Mouse (Mus musculus) heart, postnatal 36 days (tissue): ENCODE results near the gene Cmas. TPM values are rescaled to one million over a fixed set of nuclear protein-coding genes. Genes with fewer than 3 reads are reported as not detected.

ENCODE experiments used
- DNase-seq, 2 experiments: peaks; one replicate each; pipeline ENCODE4 v3.0.0; 2021 to 2022
- intact Hi-C: fragments of 180-260 bp; cut with DNase I; formaldehyde crosslinking; loops from one replicate; pipeline ENCODE4 v1.15.1; 2025
- total RNA-seq, 2 experiments: library from RNA; stranded (reverse); gene quantifications; 2 replicates each; pipeline ENCODE4 v1.2.3; 2021

Cmas gene
- total RNA-seq = 10 to 100 TPM; 31.9 to 36.0 TPM

- DNase-seq = peak; percentile 87 to 88
- intact Hi-C loops = loop anchor here (5.0 kb wide), 2 partner anchors 369 to 409 kb away; partner anchors contain the start of genes Golt1b, Pyroxd1 and Recql
These were observed at the start of gene Cmas for GRCm38 (mm10) chr6:142756507-142757333. Cmas (plus strand) TSS chr6:142756686.

DNA sequence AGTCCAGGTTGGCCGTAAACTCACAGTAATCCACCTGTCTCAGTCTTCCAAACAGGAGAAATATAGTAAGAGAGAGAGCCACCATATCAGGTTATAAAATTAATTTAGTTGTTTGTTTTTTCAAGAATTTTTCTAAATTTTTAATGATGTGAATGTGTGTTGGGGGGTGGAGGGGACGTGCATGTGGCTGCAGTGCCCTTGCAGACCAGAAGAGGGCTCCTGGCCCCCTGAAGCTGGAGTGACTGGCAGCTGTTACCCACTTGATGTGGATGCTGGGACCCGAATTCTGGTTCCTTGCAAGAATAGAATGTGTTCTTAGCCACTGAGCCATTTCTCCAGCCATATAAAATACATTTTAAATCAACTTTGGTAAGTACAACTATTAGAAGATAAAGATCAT, 49.8 kb upstream of the Cmas start:
- intact Hi-C loops = no loop called here
- DNase-seq = no peak

DNA sequence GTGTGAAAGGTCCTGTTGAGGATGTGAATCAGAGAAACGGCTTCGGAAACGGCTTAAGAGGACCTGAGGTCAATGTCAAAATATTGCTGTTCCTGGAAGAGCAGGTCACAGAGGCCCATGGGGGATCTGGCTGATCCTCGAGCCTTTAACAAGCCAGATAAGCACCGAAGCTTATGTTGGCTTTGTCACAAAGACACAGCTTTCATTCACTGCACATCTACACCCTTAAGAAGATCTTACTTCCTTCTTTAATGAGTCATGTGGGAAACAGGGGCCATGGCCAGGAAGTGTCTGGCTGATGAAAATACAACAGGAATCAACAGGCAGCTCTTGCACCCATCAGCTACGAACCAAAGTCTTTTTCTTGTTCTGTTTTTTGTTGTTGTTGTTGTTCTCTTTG, 48.1 kb upstream of the Cmas start:
- intact Hi-C loops = no loop called here
- DNase-seq = no peak

GRCm38 (mm10) chr6:142710690-142711089, 45.8 kb upstream of the Cmas start:
- intact Hi-C loops = no loop called here
- no peak for DNase-seq

GRCm38 (mm10) chr6:142711106-142711505, 45.4 kb upstream of the Cmas start:
- DNase-seq = no peak
- intact Hi-C loops = no loop called here

GRCm38 (mm10) chr6:142715026-142715425, 41.5 kb upstream of the Cmas start:
- DNase-seq = no peak
- intact Hi-C loops = no loop called here

DNA sequence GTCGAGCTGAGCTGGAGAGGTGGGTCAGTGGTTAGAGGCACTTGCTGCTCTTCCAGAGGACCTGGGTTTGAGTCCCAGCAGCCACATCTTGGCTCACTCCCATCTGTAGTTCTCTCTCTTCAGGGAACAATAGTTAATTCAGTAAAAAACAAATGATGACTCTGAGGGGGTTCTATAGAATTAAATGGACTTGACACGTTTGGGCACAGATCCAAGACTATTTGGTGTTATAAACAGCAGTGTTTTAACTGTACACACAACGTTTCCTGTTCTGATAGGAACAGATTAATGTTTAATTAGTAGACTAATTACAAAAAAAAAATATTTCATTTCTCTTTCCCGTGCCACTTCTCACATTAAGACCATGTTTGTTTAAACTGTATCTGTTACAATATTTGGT, 39.3 kb upstream of the Cmas start:
- no peak for DNase-seq
- intact Hi-C loops = no loop called here

DNA sequence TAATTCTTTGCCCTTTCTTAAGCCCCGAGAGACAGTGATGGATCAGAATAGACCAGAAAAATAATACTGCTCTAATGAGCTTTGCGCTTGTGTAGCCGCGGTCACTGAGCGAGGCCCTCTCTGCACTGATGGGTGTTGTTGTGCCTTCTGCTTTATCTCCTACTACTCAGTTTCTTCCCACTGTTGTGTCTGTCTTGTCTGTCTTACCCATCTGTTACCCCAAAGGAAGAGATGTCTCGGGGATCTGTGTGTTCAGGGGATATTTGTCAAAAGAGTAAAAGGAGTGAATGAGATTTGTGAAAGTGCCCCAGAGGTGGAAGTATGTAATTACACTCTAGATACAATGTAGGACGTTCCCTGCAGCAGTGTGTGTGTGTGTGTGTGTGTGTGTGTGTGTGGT, 38.3 kb upstream of the Cmas start:
- DNase-seq = no peak
- intact Hi-C loops = no loop called here

- DNase-seq = no peak
- intact Hi-C loops = loop anchor here (5.0 kb wide), 1 partner anchor 108 kb away; no protein-coding TSS in a partner anchor
These were observed 35.8 kb upstream of the Cmas start for GRCm38 (mm10) chr6:142720641-142721040.

DNA sequence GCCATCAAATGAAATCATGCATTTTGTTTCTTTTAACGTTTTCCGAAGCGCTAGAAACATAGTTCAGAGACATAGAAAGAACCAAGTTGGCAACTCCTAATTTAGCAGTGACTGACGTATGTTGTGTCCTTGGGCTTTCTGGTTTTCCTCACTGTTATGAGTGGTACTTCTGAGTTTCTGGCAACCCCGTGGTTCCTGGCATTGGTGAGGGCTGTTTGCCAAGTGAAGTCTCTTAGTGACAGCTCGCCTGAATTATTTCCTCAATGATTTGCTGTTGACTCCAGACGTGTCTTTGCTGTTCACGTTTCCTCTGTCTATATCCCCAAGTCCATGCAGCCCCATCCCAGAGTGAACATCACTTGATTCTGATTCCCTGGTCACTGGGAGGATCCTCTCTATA, 34.8 kb upstream of the Cmas start:
- DNase-seq = no peak
- intact Hi-C loops = loop anchor here (5.0 kb wide), 1 partner anchor 109 kb away; no protein-coding TSS in a partner anchor

DNA sequence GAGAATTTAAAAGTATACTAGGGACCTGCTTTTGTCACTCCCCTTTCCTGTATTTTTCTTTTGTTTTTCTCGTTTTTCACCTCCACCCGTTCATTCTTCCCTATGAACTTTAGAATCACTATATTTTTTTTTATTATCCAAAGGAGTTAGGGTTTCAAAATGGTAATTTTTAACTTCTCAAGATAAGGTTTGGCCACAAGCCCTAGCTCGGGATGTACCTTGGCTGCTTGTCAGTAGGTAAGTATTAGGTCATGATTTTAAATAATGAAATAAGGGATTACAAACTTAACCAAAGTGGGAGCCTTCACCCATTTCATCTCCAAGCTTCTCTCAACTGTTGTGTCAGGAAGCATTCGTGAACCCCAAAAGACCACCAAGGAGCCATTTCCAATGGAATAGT, 30.5 kb upstream of the Cmas start:
- intact Hi-C loops = no loop called here
- DNase-seq = no peak

GRCm38 (mm10) chr6:142732567-142733290, 23.8 kb upstream of the Cmas start:
- DNase-seq = no peak
- intact Hi-C loops = no loop called here

DNA sequence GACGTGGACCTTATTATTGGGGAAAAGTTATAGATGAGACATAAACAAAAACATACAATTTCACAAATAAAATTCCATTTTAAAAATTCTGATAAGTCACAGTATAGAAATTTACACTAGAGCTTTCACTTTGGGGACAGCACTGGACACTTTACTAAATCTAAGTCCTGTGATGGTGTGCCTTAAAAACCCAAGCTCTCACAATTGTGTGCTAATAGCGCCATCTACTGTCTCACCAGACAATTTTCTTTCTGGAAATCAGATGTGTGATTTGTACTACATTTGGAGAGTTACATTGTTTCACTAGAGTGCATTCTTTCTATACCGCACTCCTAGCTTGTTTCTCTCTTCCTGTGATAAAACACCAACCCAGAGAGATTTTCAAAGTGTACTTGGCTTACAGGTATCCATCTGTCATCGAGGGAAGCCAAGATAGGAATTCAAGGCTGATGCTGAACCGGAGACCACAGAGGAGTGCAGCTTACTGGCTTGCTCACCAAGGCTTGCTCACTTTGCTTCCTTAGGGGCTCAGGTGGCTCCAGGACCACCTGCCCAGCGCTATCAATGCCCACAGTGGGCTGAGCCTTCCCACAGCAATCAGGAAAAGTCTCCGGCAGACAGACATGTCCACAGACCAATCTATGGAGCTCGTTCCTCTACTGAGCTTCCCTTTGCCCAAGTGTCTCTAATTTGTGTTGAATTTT, 21.0 kb upstream of the Cmas start:
- intact Hi-C loops = loop anchor here (1.0 kb wide), 1 partner anchor 210 kb away; no protein-coding TSS in a partner anchor
- no peak for DNase-seq

DNA sequence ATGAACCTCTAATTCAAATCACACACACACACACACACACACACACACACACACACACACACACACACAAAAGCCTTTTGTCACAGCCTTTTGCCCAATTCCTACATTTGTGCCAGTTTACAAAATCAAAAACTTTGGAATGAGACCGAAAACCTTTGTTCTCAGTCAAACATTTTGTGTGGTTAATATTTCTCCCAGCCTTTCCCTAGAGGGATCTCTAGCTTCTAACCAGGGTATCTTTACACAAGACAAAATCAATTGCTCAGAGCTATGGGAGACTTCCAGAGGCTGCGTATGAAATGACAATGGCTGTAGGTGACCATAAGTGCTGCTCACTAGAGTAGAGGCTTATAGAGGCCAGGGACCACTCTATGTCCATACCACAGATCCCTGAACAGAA, 18.3 kb upstream of the Cmas start:
- intact Hi-C loops = no loop called here
- no peak for DNase-seq

DNA sequence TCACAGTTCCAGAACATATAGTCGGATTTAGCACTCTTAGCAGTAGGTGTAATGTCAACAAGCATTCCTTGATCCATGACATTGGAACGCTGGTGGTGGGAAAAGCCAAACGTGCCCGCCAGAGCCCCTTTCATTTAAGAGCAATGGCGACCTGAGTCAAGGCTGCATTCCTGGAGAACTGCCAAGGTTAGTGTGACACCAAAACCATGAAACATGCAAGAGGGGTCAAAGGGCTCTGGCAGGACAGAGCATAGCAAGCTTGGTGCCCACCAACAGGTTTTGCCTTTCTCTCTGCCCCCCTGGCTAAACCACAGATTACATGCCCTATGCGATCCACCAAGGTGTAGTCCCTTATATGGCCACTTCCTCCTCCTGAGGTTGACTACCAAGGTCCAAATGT, 17.8 kb upstream of the Cmas start:
- intact Hi-C loops = no loop called here
- DNase-seq = no peak

DNA sequence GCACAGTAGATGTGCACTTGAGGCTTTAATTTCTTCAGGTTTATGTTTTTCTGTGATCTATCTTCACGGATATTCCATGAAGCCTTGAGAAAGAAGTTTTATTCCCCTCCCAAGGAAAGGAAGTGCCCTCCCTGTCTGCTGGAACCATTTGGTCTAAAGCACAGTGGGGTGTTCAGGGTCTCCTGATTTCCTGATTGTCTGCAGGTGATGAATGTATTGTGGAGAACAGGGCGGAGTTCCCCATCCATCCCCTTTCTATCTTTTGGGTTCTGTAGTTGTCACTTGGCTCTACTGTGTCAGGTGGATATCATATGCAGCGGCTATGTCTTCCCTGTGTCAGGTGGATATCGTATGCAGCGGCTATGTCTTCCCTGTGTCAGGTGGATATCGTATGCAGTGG, 14.7 kb upstream of the Cmas start:
- no peak for DNase-seq
- intact Hi-C loops = no loop called here

GRCm38 (mm10) chr6:142743193-142743592, 13.3 kb upstream of the Cmas start:
- no peak for DNase-seq
- intact Hi-C loops = no loop called here

DNA sequence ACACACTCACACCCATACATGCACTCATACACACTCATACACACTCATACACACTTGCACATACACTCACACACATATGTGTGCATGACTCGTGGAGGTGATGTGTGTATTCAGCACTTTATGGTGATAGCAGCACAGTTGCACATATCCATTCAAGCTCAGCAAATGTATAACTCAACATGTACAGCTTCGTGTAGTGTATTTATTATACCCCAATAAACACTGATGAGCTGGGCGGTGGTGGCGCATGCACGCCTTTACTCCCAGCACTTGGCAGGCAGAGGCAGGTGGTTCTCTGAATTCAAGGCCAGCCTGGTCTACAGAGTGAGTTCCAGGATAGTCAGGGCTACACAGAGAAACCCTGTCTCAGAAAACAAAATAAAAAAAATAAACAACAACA, 11.0 kb upstream of the Cmas start:
- intact Hi-C loops = no loop called here

GRCm38 (mm10) chr6:142746765-142747164, 9.7 kb upstream of the Cmas start:
- intact Hi-C loops = no loop called here
- no peak for DNase-seq

More for the DNA sequence above, 11.0 kb upstream of the Cmas start:
- DNase-seq = no peak

DNA sequence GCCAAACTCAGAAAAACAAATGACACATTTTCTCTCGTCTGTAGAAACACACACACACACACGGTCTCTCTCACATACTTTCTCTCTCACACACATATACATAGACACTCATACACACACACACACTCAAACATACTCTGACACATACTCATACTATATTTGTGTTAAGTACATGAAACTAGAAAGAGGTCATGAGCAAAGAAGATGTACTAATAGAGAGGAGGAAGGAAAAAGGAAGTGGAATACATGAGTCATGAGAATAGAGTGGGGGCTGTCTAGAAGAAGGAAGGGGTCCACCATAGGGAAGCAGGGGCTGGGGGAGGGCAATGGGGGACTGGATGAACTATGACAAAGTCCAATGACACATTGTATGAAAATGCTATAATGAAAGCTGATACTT, 9.3 kb upstream of the Cmas start:
- DNase-seq = no peak
- intact Hi-C loops = no loop called here

DNA sequence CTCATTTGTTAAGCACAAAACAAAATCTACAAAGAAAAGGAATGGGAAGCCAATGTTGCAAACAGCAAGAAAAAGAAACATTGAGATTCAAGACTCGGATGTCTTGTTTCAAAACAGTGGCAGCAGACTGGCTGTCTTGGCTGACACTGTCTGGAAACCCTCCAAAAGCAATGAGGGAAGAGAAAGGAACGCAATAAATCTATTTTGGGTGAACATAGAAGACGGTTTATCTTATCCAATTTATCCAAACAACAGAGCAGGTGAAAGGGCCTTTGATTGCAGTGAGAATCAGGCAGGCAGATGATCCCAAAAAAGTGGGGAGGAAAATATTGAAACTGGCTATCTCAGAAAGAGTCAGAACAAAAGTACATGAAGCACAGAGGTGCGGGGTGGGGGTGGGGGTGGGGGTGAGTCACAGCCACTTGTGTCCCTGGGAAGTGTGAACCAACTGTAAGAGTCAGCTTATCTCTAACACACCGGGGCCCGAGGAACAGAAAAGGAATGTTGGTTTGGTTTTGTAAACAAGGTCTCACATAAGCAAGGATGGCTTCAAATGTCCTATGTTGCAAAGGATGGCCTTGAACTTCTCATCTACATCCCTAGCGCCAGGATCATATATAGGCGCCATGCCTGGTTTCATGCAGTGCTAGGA, 8.3 kb upstream of the Cmas start:
- DNase-seq = peak in 1 of 2 experiments; percentile 33
- intact Hi-C loops = no loop called here
